Mouse (Mus musculus) cerebellum, postnatal 25 days (tissue): ENCODE results near the gene Gls.

ENCODE experiments used
- DNase-seq, 2 experiments: peaks; one replicate each; pipeline ENCODE4 v3.0.0; 2021; ENCODE audit warnings: mixed read lengths in 2 of 2

The Gls gene

DNA sequence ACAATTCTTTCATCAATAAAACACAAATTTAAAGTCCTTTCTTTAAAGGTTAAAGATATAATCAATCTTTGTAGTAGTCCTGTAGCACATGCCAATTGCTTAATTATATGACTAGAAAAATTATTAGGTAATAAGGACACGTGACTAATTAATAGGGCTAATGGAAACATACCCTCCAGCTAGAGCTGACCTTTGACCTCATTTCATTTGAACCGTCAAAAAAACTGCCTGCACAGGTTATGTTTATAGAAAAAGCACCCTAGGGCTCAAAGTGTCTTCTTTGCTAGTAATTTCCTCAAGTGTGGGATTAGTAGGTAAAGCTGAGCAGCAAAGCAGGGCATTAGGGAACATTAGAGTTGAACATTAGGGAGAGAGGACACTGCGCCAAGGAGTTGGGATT, 9.2 kb upstream of the Gls start:
- no peak for DNase-seq

DNA sequence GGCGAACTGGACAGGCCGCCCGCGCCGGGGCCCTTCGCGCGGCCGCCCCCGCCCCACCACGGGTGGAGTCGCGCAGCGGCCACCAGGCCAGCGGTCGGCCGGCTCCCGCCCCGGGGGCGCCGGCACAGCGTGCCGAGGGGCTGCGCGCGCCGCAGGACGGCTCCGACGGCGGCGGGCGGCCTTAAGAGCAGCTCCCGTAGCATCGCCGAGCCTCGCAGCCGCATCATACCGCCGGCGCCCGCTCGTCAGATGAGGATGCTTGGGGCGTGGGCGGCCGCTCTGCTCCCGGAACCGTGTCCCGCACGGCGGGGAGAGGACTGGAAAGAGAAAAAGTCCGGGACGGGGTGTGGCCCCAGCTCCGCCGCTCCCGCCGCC, 279 bp downstream of the Gls start:
- no peak for DNase-seq

- peak; percentile 79 to 80 for DNase-seq
Observed at GRCm38 (mm10) chr1:52231939-52232765, 880 bp downstream of the Gls start.

GRCm38 (mm10) chr1:52230404-52230803, 2.6 kb downstream of the Gls start:
- DNase-seq, result no peak

DNA sequence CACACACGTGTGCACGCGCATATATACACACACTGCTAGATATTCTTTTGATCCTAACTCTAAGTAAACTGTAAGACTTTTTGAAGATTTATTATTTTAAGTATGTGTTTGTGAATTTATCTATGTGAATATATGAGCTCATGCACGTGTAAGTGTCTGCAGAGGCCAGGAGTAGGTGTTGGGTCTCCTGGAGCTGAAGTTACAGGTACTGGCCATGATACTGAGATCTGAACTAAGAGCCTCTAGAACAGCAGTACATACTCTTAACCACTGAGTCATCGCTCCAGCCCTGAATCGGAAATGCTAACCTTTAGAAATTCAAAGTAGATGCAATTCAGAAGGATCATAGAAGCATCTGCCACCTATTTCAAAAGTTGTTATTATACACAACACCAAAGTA, 4.9 kb downstream of the Gls start:
- no peak for DNase-seq

DNA sequence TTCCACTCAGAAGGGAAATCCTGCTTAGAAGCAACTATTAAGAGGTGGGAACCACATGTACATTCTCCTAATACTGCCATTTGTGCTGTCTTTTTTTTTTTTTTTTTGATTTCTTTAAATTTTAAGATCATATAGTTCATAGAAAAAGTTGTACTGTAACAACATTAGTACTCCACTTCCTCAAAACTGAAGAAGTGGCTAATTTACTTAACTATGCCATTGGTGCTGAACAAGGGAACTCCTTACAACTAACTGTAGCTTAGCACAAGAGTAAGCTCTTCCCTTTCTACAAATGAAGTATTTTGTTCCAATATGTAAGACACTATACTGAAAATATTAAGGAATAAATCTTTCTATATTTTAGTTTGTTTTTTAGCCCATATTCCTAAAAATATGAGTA, 6.6 kb downstream of the Gls start:
- no peak for DNase-seq

GRCm38 (mm10) chr1:52216766-52217165, 16.3 kb downstream of the Gls start:
- DNase-seq, result peak in 1 of 2 experiments; percentile 25

- DNase-seq, result no peak
Observed at GRCm38 (mm10) chr1:52182992-52183391, 50.0 kb downstream of the Gls start.

DNA sequence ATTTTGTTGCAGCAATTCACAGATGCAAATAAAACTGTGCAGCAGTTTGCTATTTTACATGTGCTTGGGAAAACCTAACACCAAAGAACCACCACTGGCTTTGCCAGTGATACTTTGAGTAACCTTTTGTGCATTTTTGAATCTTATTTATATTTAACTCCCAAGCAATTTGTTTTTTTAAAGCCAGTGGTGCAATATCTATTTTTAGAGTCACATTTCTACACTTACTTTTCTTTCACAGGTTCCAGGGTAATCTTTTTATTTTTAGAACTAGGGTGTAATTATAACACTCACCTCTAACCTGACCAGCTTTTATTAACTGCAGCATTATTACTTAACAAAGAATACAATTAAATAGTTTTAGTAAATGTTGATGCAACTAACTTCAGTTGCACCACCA, 51.0 kb downstream of the Gls start:
- DNase-seq, result no peak

- peak; percentile 55 to 59 for DNase-seq
Observed at GRCm38 (mm10) chr1:52179939-52180568, 53.0 kb downstream of the Gls start.

DNA sequence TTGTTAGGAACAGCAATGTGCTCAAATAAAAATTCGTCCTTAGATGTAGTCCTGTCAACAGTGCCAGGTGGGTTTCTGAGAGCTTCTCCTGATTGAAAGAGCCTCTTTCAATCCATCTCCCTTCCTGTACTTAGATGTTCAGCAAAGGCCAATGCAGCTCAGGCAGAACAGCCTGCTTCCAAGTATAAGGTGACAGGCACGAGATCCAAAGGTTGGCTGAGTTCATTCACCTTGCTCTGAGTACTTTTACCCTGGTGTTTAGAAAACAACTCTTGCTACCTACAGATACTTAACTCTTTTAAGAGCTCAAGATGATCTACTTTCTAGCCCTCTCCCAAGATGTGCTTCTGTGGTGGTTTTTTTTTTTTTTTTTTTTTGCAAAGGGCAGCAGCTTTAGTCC, 56.0 kb downstream of the Gls start:
- no peak for DNase-seq

DNA sequence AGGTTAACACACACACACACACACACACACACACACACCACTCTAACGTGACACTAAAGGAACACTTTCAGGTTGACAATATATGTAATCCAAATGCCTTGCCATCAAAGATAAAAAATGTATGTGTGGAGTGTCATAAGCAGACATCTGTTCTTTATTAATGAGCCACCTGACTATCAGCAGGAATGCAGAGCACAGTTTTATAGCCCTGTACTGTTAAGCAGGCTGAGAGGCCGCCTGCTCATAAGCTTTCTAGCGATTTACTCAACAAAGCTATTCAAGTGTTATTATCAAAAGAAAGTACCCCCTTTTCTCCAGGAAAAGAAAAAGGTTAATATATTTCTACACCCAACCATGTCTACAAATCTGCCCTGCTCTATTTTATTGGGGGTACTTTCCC, 57.0 kb downstream of the Gls start:
- no peak for DNase-seq

DNA sequence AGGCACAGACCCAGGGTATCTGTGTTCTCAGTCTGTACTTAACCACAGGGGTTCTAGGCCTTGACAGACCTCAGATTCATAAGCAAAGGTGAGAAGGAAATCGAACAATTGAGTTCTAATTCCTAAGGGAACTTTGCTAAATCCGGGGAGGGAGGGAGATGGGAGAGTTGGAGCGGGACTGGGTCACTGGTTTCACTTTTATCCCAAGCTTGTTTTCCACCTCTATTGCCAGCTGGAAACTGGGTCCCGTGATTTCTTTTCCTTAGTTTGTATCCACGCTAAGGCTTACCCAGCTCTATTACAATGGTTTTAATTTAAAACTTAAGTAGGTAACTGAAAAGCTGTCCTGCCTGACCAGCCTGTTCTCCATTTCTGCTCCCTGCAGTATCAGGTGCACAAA, 57.7 kb downstream of the Gls start:
- DNase-seq, result no peak

DNA sequence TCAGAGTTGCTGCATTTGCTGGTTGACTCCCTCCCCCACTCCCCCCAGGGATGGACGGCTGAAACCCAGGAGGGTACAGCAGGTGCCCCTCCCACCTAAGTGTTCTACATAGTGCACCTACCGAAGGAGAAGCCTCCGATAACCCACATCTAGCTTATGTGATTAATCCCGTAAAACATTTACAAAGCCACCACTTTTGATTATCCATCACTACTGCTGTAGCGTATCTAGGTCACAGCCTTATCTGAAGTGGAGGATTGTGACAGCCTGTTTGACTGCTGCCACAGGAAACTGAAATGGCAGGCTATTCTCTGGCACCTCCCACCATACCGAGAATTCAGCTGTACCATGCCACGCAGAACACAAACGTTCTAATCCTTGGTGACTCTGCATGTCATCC, 61.8 kb downstream of the Gls start:
- DNase-seq, result no peak

DNA sequence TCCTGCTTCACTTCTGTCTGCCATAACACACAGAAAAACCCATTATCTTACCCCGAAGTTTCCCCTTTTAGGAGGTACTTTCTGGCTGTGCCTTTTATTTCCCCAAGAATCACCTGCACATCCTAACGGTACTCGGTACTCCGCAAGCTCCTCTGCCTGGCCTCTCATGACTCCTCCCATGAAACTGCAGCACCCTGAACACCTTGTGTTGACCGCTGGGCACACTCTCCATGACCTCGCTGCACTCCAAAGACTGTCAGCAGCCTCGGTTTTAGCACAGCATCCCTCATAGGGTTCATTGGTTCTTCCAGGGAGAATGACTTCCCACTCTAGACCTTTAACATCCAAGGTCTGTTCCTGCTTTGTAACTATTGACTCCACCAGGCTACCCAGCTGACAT, 62.3 kb downstream of the Gls start:
- DNase-seq, result no peak

- DNase-seq, result peak in 1 of 2 experiments; percentile 58
Observed at GRCm38 (mm10) chr1:52170057-52170456, 63.0 kb downstream of the Gls start.

GRCm38 (mm10) chr1:52166652-52167220, 66.3 kb downstream of the Gls start:
- DNase-seq, result no peak

GRCm38 (mm10) chr1:52163707-52164457, 69.2 kb downstream of the Gls start:
- DNase-seq, result peak in 1 of 2 experiments; percentile 2

GRCm38 (mm10) chr1:52161151-52161550, 71.9 kb downstream of the Gls start:
- no peak for DNase-seq

GRCm38 (mm10) chr1:52158490-52159381, 74.3 kb downstream of the Gls start:
- no peak for DNase-seq

GRCm38 (mm10) chr1:52158040-52158439, 75.0 kb downstream of the Gls start:
- no peak for DNase-seq

GRCm38 (mm10) chr1:52156351-52156750, 76.7 kb downstream of the Gls start:
- DNase-seq, result no peak
